Mouse (Mus musculus) ES-E14 (cell line): ENCODE results near the gene Angptl4.

ENCODE experiments used
- MAFK ChIP-seq: IDR thresholded peaks from 2 replicates; pipeline ENCODE4 v1.6.1; 2014; ENCODE audit warnings: mild to moderate bottlenecking, low read depth, low read length, inconsistent platforms; ENCODE audit not compliant: insufficient read depth
- ZNF384 ChIP-seq: IDR thresholded peaks from 2 replicates; pipeline ENCODE4 v1.6.1; 2012; ENCODE audit warnings: low read depth, low read length, inconsistent platforms

DNA sequence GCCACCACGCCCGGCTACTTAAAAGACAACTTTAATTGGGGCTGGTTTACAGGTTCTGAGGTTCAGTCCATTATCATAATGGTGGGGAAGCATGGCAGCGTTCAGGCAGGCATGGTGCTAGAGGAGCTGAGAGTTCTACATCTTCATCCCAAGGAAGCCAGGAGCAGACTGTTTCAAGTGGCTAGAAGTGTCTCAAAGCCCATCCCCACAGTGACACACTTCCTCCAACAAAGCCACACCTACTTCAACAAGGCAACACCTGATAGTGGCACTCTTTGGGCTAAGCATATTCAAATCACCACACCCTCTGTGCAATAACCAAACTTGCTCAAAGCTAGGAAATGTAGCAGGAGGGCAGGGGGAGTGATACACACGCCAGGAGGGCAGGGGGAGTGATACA is 22.6 kb upstream of the Angptl4 start:
- no peak for TF ChIP-seq ZNF384
- TF ChIP-seq MAFK = no peak
